Mouse (Mus musculus): ENCODE data around the gene Gjb2. TPM values are rescaled to one million over a fixed set of nuclear protein-coding genes. Genes with fewer than 3 reads are reported as not detected.

Gene Gjb2
- total and polyA plus RNA-seq, 3 experiments = not detected

- H3K36me3 ChIP-seq (replicated peaks) = no peaks in the 10 kb centered on the region
- TF ChIP-seq GATA2 (IDR thresholded peaks at IDR 0.05; ENCODE audit: borderline replicate concordance, low read depth, low read length) (no peak), POLR2AphosphoS5 (IDR thresholded peaks at IDR 0.05; ENCODE audit: insufficient replicate concordance, low read depth, low read length) (no peak), GATA1 (IDR thresholded peaks at IDR 0.05; ENCODE audit: borderline replicate concordance, low read length) (no peak), CTCF (IDR thresholded peaks at IDR 0.05; ENCODE audit: low read depth, low read length) (no peak), TAL1 (conservative IDR thresholded peaks at IDR 0.05; ENCODE audit: low read depth, low read length) (no peak)
- no peak for DNase-seq (ENCODE audit: low spot score)
- peaks cover 7% of the 10 kb centered on the region for H3K9me3 ChIP-seq (replicated peaks)
- no peak for ATAC-seq (ENCODE audit: extremely low read depth, insufficient number of reproducible peaks, low FRiP score, poor library complexity, severe bottlenecking)
- no peaks in the 10 kb centered on the region for H3K27me3 ChIP-seq (ENCODE audit: insufficient read depth, low read length)
- H3K4me3 ChIP-seq (ENCODE audit: low read depth, low read length) = no peak overlapping the region
- H3K4me1 ChIP-seq (ENCODE audit: insufficient read depth, low read depth, low read length) = no peaks in the 10 kb centered on the region
Observed at GRCm38 (mm10) chr14:57103711-57104105, 794 bp downstream of the Gjb2 start.

GRCm38 (mm10) chr14:57103121-57103520 is 1.4 kb downstream of the Gjb2 start:
- H3K9me3 ChIP-seq (replicated peaks) = peaks cover 7% of the 10 kb centered on the region
- TF ChIP-seq GATA1 (IDR thresholded peaks at IDR 0.05; ENCODE audit: borderline replicate concordance, low read length) = no peak
- no peak for TF ChIP-seq POLR2AphosphoS5 (IDR thresholded peaks at IDR 0.05; ENCODE audit: insufficient replicate concordance, low read depth, low read length)
- TF ChIP-seq TAL1 (conservative IDR thresholded peaks at IDR 0.05; ENCODE audit: low read depth, low read length) = no peak
- TF ChIP-seq GATA2 (IDR thresholded peaks at IDR 0.05; ENCODE audit: borderline replicate concordance, low read depth, low read length) = no peak
- no peak for DNase-seq (ENCODE audit: low spot score)
- no peaks in the 10 kb centered on the region for H3K27me3 ChIP-seq (ENCODE audit: insufficient read depth, low read length)
- ATAC-seq (ENCODE audit: extremely low read depth, insufficient number of reproducible peaks, low FRiP score, poor library complexity, severe bottlenecking) = no peak
- H3K36me3 ChIP-seq (replicated peaks) = no peaks in the 10 kb centered on the region
- H3K4me3 ChIP-seq (ENCODE audit: low read depth, low read length) = no peak overlapping the region
- no peaks in the 10 kb centered on the region for H3K4me1 ChIP-seq (ENCODE audit: insufficient read depth, low read depth, low read length)

DNA sequence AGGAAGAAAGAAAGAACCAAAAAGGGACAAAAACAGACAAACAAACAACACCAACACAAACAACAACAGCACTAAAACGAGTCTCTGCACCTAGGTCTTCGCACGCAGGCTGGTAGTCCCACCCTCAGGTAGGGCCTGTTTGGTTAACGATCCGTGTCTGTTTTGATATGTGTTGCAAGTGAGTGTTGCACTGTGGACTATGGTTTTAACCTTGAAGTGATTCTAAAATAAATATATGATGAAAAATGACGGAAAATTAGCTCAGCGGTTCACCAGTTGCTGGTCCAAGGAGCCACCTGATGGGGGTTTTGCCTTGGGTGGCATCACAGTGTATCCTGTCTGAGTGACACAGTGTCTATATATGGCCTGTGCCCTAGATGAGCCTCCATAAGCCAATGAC is 2.9 kb downstream of the Gjb2 start:
- DNase-seq (ENCODE audit: low spot score) = no peak
- Histone ChIP-seq H3K27me3 (ENCODE audit: insufficient read depth, low read length) (no peaks in the 10 kb centered on the region), H3K4me3 (ENCODE audit: low read depth, low read length) (no peak overlapping the region), H3K9me3 (replicated peaks) (peaks cover 7% of the 10 kb centered on the region), H3K4me1 (ENCODE audit: insufficient read depth, low read depth, low read length) (no peaks in the 10 kb centered on the region), H3K36me3 (replicated peaks) (no peaks in the 10 kb centered on the region)
- TF ChIP-seq GATA2 (IDR thresholded peaks at IDR 0.05; ENCODE audit: borderline replicate concordance, low read depth, low read length) (no peak), CTCF (IDR thresholded peaks at IDR 0.05; ENCODE audit: low read depth, low read length) (no peak), POLR2AphosphoS5 (IDR thresholded peaks at IDR 0.05; ENCODE audit: insufficient replicate concordance, low read depth, low read length) (no peak), GATA1 (IDR thresholded peaks at IDR 0.05; ENCODE audit: borderline replicate concordance, low read length) (no peak), TAL1 (conservative IDR thresholded peaks at IDR 0.05; ENCODE audit: low read depth, low read length) (no peak)
- ATAC-seq (ENCODE audit: extremely low read depth, insufficient number of reproducible peaks, low FRiP score, poor library complexity, severe bottlenecking) = no peak

GRCm38 (mm10) chr14:57095855-57096254 is 8.6 kb downstream of the Gjb2 start:
- Histone ChIP-seq H3K4me3 (ENCODE audit: low read depth, low read length) (no peak overlapping the region), H3K27me3 (ENCODE audit: insufficient read depth, low read length) (peaks cover 3% of the 10 kb centered on the region; the same call in 1 of the 2 replicates), H3K4me1 (ENCODE audit: insufficient read depth, low read depth, low read length) (no peaks in the 10 kb centered on the region), H3K9me3 (replicated peaks) (no peaks in the 10 kb centered on the region), H3K36me3 (replicated peaks) (no peaks in the 10 kb centered on the region)
- ATAC-seq (ENCODE audit: extremely low read depth, insufficient number of reproducible peaks, low FRiP score, poor library complexity, severe bottlenecking) (no peak), DNase-seq (ENCODE audit: low spot score) (no peak)
- TF ChIP-seq GATA2 (IDR thresholded peaks at IDR 0.05; ENCODE audit: borderline replicate concordance, low read depth, low read length) = no peak
- TF ChIP-seq TAL1 (conservative IDR thresholded peaks at IDR 0.05; ENCODE audit: low read depth, low read length) = no peak
- no peak for TF ChIP-seq GATA1 (IDR thresholded peaks at IDR 0.05; ENCODE audit: borderline replicate concordance, low read length)
- no peak for TF ChIP-seq CTCF (IDR thresholded peaks at IDR 0.05; ENCODE audit: low read depth, low read length)
- TF ChIP-seq POLR2AphosphoS5 (IDR thresholded peaks at IDR 0.05; ENCODE audit: insufficient replicate concordance, low read depth, low read length) = no peak

GRCm38 (mm10) chr14:57093029-57093428 is 11.5 kb downstream of the Gjb2 start:
- Histone ChIP-seq H3K27me3 (ENCODE audit: insufficient read depth, low read length) (peaks cover 14% of the 10 kb centered on the region; the same call in 1 of the 2 replicates), H3K9me3 (replicated peaks) (no peaks in the 10 kb centered on the region), H3K4me1 (ENCODE audit: insufficient read depth, low read depth, low read length) (no peaks in the 10 kb centered on the region), H3K36me3 (replicated peaks) (no peaks in the 10 kb centered on the region), H3K4me3 (ENCODE audit: low read depth, low read length) (no peak overlapping the region)
- TF ChIP-seq GATA2 (IDR thresholded peaks at IDR 0.05; ENCODE audit: borderline replicate concordance, low read depth, low read length) = no peak
- TF ChIP-seq CTCF (IDR thresholded peaks at IDR 0.05; ENCODE audit: low read depth, low read length) = no peak
- no peak for TF ChIP-seq TAL1 (conservative IDR thresholded peaks at IDR 0.05; ENCODE audit: low read depth, low read length)
- TF ChIP-seq POLR2AphosphoS5 (IDR thresholded peaks at IDR 0.05; ENCODE audit: insufficient replicate concordance, low read depth, low read length) = no peak
- no peak for TF ChIP-seq GATA1 (IDR thresholded peaks at IDR 0.05; ENCODE audit: borderline replicate concordance, low read length)
- ATAC-seq (ENCODE audit: extremely low read depth, insufficient number of reproducible peaks, low FRiP score, poor library complexity, severe bottlenecking) (no peak), DNase-seq (ENCODE audit: low spot score) (peak; percentile 33)

- Histone ChIP-seq H3K4me1 (ENCODE audit: insufficient read depth, low read depth, low read length) (no peaks in the 10 kb centered on the region), H3K9me3 (replicated peaks) (no peaks in the 10 kb centered on the region), H3K36me3 (replicated peaks) (no peaks in the 10 kb centered on the region), H3K27me3 (ENCODE audit: insufficient read depth, low read length) (peaks cover 17% of the 10 kb centered on the region), H3K4me3 (ENCODE audit: low read depth, low read length) (no peak overlapping the region)
- TF ChIP-seq GATA2 (IDR thresholded peaks at IDR 0.05; ENCODE audit: borderline replicate concordance, low read depth, low read length) (no peak), CTCF (IDR thresholded peaks at IDR 0.05; ENCODE audit: low read depth, low read length) (no peak), GATA1 (IDR thresholded peaks at IDR 0.05; ENCODE audit: borderline replicate concordance, low read length) (no peak), TAL1 (conservative IDR thresholded peaks at IDR 0.05; ENCODE audit: low read depth, low read length) (no peak), POLR2AphosphoS5 (IDR thresholded peaks at IDR 0.05; ENCODE audit: insufficient replicate concordance, low read depth, low read length) (no peak)
- ATAC-seq (ENCODE audit: extremely low read depth, insufficient number of reproducible peaks, low FRiP score, poor library complexity, severe bottlenecking) (no peak), DNase-seq (ENCODE audit: low spot score) (no peak)
Observed at GRCm38 (mm10) chr14:57090001-57090400, 14.5 kb downstream of the Gjb2 start.

All from G1E (cell line).